Mouse (Mus musculus) lung, embryonic 14.5 days (tissue): ENCODE results near the gene Camta1. TPM values are rescaled to one million over a fixed set of nuclear protein-coding genes. Genes with fewer than 3 reads are reported as not detected.

Source experiments
- ATAC-seq: fragments of 200-750 bp; cut with Nextera tagmentation; 2 replicates; pipeline ENCODE4 v1.8.0; 2017; ENCODE audit warnings: mild to moderate bottlenecking, moderate TSS enrichment, moderate library complexity; ENCODE audit not compliant: insufficient read depth
- DNase-seq: peaks from one replicate; pipeline ENCODE4 v3.0.0-alpha.2; 2015
- H3K27ac ChIP-seq: fragments of 300-500 bp; sonication (generic); 2 replicates; pipeline ENCODE4 v1.5.1; 2014; ENCODE audit warnings: low read depth, mild to moderate bottlenecking, moderate library complexity
- H3K27me3 ChIP-seq: fragments of 300-500 bp; sonication (generic); 2 replicates; pipeline ENCODE4 v1.6.1; 2014; ENCODE audit warnings: low read length, control low read depth; ENCODE audit not compliant: insufficient read depth
- H3K36me3 ChIP-seq: fragments of 300-500 bp; sonication (generic); 2 replicates; pipeline ENCODE4 v1.6.1; 2014; ENCODE audit warnings: control low read depth; ENCODE audit not compliant: insufficient read depth
- H3K4me1 ChIP-seq: fragments of 300-500 bp; sonication (generic); 2 replicates; pipeline ENCODE4 v1.6.1; 2014; ENCODE audit warnings: antibody characterized with exemption, control low read depth; ENCODE audit not compliant: insufficient read depth
- H3K4me2 ChIP-seq: fragments of 300-500 bp; sonication (generic); 2 replicates; pipeline ENCODE4 v1.6.1; 2014; ENCODE audit warnings: mild to moderate bottlenecking
- H3K4me3 ChIP-seq: fragments of 300-500 bp; sonication (generic); 2 replicates; pipeline ENCODE4 v1.5.1; 2014; ENCODE audit warnings: low read depth, low read length
- H3K9ac ChIP-seq: fragments of 300-500 bp; sonication (generic); 2 replicates; pipeline ENCODE4 v1.6.1; 2014
- H3K9me3 ChIP-seq: fragments of 300-500 bp; sonication (generic); 2 replicates; pipeline ENCODE4 v1.6.1; 2016; ENCODE audit warnings: low read depth, low read length, control low read depth
- CTCF ChIP-seq: IDR thresholded peaks from 2 replicates; pipeline ENCODE4 v1.5.1; 2016; ENCODE audit warnings: antibody characterized with exemption, low read depth
- WGBS: fragments of 180-500 bp; shearing (Covaris S2); extraction: QIAGEN DNeasy Blood & Tissue Kit; methylation state at CpG from one replicate; pipeline ENCODE4 v1.1.7; 2014; 5-methylcytosine and 5-hydroxymethylcytosine counted together
- polyA plus RNA-seq: library from polyadenylated mRNA; unstranded; fragments of >200 nt; fragmentation: Nextera tagmentation; extraction: Ambion mirVana; gene quantifications from 2 replicates; pipeline ENCODE4 v1.2.1, GENCODE M21; 2014

The Camta1 gene
- polyA plus RNA-seq, 1 experiment from 2014 or later: 87.5 TPM

DNA sequence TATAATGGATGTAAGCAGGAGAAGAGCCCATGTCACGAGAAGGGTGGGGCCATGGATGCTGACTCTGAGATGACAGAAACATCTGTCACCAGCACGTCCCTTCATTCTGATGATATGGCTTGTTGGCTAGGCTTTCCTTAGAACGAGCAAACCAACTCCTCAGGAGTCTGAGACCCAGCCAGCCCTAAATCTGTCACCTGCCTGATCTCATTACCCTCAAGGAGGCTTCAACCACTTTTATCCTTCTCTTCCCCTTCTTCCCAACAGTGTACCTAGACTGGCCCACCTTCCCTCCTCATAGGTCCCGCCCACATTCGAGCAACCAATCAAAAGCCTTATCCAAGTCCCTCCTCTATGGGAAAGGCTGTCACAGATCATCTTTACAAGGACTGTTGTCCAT lies 173.5 kb downstream of the Camta1 start:
- no peak overlapping the region for H3K9ac ChIP-seq
- H3K36me3 ChIP-seq: no peaks in the 10 kb centered on the region
- no peak for DNase-seq
- H3K27ac ChIP-seq: no peak overlapping the region
- 79% methylated on average over 5 of the region's 5 CpGs for WGBS
- no peak overlapping the region for H3K4me3 ChIP-seq
- H3K4me1 ChIP-seq: no peaks in the 10 kb centered on the region
- no peak for ATAC-seq
- no peak overlapping the region for H3K4me2 ChIP-seq
- no peaks in the 10 kb centered on the region for H3K9me3 ChIP-seq
- TF ChIP-seq CTCF: no peak
- no peaks in the 10 kb centered on the region for H3K27me3 ChIP-seq

DNA sequence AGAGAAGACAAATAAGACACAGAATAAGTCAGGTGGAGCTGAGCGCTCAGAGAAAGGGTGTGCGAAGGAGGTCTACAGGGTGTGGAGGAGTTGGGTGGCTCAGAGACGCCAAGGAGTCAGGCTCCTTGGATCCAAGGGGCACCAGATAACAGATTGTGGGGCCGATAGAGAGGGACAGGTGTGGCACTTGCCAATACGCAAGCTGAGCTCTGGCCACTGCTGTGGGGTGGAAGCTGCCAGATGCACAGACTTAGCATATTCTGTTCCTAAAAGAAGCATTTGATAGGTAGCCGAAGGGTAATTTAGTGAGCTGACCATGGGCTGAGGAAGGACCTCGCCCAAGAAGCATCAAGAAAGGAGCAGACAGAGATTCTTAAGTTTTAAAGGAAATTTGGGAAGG lies 177.1 kb downstream of the Camta1 start:
- ATAC-seq (no peak), DNase-seq (no peak)
- Histone ChIP-seq H3K9ac (no peak overlapping the region), H3K27me3 (no peaks in the 10 kb centered on the region), H3K4me2 (no peak overlapping the region), H3K4me1 (no peaks in the 10 kb centered on the region), H3K27ac (no peak overlapping the region), H3K36me3 (no peaks in the 10 kb centered on the region), H3K4me3 (no peak overlapping the region), H3K9me3 (no peaks in the 10 kb centered on the region)
- 76% methylated on average over 7 of the region's 7 CpGs for WGBS
- TF ChIP-seq CTCF: no peak

DNA sequence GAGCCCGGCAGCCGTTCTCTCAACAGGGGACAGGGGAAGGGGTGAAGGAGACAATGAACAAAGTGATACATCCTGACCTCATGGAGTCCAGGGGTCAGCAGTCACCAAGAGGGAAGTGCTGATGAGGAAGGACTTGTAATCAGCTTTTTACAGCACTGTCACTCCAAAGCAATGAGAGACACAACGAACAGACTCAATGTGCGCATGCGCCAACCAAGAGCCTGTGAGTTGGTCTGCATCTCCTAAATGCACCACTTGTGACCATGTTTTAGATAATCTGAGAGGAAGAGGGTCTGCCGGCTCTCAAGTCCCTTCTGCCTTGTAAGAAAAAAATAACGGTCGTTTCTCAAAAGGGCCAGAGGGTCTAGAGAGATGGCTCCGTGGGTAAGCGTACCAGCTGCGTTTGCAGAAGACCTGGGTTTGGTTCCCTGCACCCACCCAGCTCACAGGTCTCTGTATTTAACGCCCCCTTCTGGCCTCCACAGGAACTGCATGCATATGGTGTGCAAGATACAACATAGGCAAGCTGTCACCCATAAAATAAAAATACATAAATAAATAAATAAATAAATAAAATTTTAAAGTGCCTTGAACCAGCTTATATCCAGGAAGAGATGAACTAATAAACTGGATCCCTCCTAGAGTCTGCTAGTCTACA lies 178.7 kb downstream of the Camta1 start:
- whole genome bisulfite sequencing: 81% methylated on average over 12 of the region's 12 CpGs
- no peak overlapping the region for H3K27ac ChIP-seq
- ATAC-seq: no peak
- H3K4me2 ChIP-seq: no peak overlapping the region
- TF ChIP-seq CTCF: no peak
- DNase-seq: no peak
- H3K9me3 ChIP-seq: no peaks in the 10 kb centered on the region; the same call in 1 of the 2 replicates
- H3K27me3 ChIP-seq: no peaks in the 10 kb centered on the region
- H3K4me3 ChIP-seq: no peak overlapping the region
- H3K4me1 ChIP-seq: no peaks in the 10 kb centered on the region
- no peak overlapping the region for H3K9ac ChIP-seq
- no peaks in the 10 kb centered on the region for H3K36me3 ChIP-seq

DNA sequence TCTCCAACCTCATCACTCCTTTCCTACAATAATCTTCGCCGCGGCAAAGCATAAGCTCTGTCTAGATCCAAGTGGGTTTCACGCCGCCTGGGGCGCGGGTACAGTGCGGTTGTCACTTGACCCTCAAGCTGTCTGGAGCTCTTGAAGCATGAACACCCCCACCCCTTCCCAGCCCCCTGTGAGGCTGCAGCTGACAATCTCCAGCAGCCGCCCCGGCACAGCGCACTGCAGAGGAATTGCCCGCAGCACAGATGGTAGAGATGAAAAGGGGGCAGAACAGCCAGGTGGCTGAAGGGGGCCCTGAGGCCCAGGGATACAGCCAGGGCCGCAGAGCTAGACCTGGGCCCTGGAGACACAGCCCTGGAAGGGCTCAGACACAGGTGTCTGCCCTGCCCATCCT lies 189.2 kb downstream of the Camta1 start:
- Histone ChIP-seq H3K27me3 (no peaks in the 10 kb centered on the region), H3K27ac (no peak overlapping the region), H3K9me3 (no peaks in the 10 kb centered on the region), H3K4me2 (no peak overlapping the region), H3K4me3 (no peak overlapping the region), H3K9ac (no peak overlapping the region), H3K36me3 (no peaks in the 10 kb centered on the region), H3K4me1 (no peaks in the 10 kb centered on the region)
- TF ChIP-seq CTCF: no peak
- no peak for DNase-seq
- no peak for ATAC-seq
- 78% methylated on average over 13 of the region's 13 CpGs for WGBS

DNA sequence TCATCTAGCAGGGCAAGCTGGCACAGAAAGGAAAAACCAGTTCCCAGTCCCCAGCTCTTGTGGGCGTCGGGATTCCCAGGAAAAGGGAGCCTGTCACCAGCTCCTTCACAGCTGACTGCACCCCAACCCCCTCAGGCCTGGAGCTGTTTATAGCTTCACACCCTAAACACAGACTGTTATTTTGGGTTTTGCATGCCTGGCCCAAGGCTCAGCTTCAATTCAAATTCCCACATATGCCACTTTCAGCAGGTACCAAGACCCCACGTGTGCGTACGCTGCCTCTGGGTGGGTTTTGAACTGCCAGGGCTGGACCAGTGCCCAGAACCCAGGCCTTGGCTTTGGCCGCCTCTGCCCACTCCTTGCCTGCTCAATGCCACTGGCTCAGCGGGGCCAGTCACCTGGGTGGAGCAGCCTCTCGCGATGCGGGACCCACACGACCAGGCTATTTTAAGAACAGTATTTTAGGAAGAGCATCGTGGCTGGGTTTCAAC lies 195.2 kb downstream of the Camta1 start:
- Histone ChIP-seq H3K27me3 (no peaks in the 10 kb centered on the region), H3K4me2 (no peak overlapping the region), H3K9me3 (no peaks in the 10 kb centered on the region), H3K27ac (no peak overlapping the region), H3K9ac (no peak overlapping the region), H3K4me3 (no peak overlapping the region), H3K36me3 (no peaks in the 10 kb centered on the region), H3K4me1 (no peaks in the 10 kb centered on the region)
- WGBS: 72% methylated on average over 12 of the region's 12 CpGs
- no peak for ATAC-seq
- no peak for DNase-seq
- TF ChIP-seq CTCF: no peak

DNA sequence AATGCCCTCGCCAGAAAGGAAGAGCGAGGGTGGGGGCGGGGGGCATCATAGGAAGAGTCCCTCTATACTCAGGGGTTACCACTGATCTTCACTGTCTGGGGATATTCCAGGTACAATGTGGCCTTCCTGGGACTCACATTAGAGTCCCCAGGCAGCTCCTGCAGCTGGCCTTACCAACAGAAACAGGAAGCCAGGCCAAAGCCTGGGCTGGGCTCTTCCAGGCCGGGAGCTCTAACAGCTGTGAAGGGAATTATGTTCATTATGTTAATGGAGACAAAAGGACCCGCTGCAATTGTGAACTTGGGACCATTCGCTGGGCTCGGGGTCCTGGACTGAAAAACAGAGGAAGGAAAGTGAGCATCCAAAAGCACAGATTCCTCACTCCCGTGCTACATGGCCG lies 200.2 kb downstream of the Camta1 start:
- no peak overlapping the region for H3K4me2 ChIP-seq
- H3K27me3 ChIP-seq: no peaks in the 10 kb centered on the region
- no peak overlapping the region for H3K9ac ChIP-seq
- no peaks in the 10 kb centered on the region for H3K36me3 ChIP-seq
- ATAC-seq: no peak
- H3K4me1 ChIP-seq: no peaks in the 10 kb centered on the region
- H3K27ac ChIP-seq: no peak overlapping the region
- DNase-seq: no peak
- no peaks in the 10 kb centered on the region for H3K9me3 ChIP-seq
- TF ChIP-seq CTCF: no peak
- WGBS: 73% methylated on average over 9 of the region's 9 CpGs
- H3K4me3 ChIP-seq: no peak overlapping the region

DNA sequence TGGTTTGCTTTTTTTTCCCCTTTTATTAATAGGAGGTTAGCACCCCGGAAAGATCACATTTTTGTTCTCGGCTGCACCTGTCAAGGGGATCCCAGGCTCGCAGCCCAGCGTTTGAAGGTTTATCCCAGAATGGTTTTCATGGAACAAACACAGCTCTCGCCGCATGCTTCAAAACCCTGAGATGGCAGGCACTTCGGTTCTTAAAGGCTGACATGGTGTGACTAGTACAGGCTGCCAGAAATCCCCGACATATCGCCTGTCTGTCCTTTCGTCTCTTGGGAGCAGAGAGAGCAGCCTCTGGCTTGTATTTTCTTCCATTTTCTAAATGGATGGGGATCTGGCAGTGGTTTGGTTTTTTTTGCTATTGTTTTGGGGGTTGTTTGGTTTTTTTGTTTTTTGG lies 205.2 kb downstream of the Camta1 start:
- Histone ChIP-seq H3K4me2 (no peak overlapping the region), H3K9ac (no peak overlapping the region), H3K27ac (no peak overlapping the region), H3K9me3 (no peaks in the 10 kb centered on the region), H3K4me3 (no peak overlapping the region), H3K4me1 (no peaks in the 10 kb centered on the region), H3K36me3 (no peaks in the 10 kb centered on the region), H3K27me3 (no peaks in the 10 kb centered on the region)
- no peak for ATAC-seq
- no peak for TF ChIP-seq CTCF
- 61% methylated on average over 10 of the region's 10 CpGs for WGBS
- DNase-seq: no peak
